Mouse (Mus musculus) embryo, embryonic 11 days (tissue): Measurements from ENCODE around the gene Rnf11.

ENCODE experiments used
- DNase-seq: peaks from one replicate; pipeline ENCODE4 v3.0.0-alpha.2; 2015

Gene Rnf11

DNA sequence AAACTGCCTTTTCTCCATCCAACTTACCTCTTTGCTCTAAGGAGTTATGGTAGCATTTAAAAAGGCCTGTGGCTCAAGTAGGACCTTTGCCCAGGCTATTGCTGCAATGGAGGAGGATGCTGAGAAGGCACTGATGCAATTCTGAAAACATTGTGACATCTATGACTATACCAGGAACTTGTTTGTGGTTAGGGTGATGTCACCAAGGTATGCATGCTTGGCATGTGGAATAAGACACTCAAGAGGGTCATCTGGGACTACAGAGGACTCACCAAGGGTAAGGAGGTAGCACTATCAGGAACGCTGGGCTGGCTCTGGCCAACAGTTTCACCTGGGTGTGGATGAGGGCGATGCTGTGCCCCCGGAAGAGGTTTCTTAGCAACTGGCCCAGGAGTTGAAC is at the start of gene Rnf11:
Gene Rnf11, minus strand, starts transcription at position 108 of the 400 bp plus-strand sequence.
- no peak for DNase-seq

DNA sequence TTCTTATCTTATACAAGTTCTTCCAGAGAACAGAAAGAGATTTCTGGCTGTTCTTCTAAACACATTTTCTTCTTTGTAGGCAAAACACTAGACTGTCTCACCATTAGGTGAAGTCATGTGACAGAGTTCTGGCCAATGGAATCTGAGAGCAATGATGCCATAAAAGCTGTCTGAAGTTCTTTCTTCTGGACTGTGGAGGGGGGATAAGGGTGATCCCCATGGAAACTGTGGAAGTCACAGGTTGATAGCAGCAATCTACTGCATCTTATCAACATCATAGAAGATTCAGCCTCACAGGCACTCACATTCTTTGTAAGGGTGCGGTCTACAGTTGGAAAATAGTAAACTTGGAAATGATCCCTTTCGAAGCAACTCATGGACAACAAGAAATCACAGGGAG is 46.6 kb upstream of the Rnf11 start, which contains the start of gene 4930522H14Rik:
Gene 4930522H14Rik, minus strand, starts transcription at position 187 of the 400 bp plus-strand sequence.
- DNase-seq: no peak

DNA sequence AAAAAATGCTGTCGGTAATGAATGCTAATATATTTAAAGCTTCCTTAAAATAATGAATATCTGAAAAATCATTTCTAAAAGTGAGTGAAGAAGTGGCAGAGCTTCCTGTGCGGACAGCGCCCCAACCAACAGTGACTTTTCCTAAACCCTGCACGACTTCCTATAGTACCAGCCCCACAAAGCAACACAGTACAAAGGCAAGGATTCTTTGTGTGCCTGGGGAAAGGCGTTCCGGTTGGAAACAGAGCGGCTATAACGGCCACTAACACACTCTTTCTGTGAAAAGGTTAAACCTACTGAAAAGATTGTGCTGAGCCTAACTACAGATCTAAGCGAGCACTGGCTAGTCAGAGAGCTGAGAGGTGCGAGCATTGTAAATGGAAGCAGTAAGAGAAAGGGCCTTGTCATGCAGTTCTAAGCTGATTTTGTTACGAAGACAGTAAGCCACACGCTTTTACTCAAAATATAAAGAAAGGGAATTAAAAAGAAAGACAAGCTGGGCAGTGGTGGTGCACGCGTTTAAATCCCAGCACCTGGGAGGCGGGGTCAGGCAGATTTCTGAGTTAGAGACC is 45.8 kb upstream of the Rnf11 start:
- DNase-seq: peak; percentile 16

DNA sequence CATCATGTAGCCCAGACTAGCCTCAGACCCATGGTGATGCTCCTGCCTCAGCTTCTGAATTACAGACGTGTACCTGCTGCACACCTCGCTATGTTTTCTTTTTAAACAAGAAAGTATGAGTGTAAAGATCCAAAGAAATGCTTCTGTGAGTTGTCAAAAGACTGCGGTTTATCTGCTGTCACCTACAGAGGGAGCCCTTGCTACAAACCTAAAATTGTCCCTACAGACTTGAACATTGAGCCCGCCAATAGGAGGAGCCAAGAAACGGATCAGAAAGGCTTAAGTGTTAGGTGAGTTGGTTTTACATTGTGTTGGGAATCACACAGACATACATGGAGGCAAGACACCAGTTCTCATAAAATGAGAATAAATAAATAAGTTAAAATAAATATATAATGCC is 20.4 kb upstream of the Rnf11 start:
- peak; percentile 79 for DNase-seq

DNA sequence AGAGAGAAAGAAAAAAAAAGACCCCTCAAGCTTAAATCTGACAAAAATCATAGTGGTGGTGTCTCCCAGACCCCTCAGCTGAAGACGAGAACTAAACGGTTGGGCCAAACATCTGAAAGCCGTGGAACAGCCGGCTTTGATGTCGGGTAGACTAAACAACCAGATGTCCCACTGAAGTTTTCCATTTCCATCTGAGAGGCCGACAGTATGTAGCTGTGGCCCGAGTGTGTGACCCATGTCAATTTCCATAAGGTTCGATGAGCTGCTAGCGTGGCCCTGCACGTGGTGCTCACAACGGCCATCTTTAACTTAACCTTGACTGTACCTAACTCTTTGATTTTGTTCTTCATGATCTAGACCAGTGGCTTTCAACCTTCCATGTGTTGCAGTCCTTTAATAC is 13.9 kb upstream of the Rnf11 start:
- peak; percentile 11 for DNase-seq

DNA sequence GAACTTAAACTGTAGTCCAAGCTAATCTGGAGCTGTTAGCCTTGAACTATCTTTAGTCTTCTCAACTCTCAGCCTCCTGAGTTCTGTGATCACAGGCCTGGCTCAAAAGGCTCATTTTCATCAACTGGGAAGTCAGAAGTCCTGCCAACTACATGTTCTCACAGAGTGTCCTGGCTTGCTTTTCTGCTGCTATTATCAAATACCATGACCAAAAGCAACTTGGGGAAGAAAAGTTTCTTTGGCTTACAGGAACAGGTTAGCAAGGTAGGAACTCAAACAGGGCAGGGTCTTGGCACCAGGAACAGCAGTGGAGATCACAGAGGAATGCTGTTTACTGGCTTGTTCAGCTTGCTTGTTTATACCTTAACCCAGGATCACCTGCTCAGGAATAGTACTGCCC is 9.1 kb upstream of the Rnf11 start:
- DNase-seq: no peak

DNA sequence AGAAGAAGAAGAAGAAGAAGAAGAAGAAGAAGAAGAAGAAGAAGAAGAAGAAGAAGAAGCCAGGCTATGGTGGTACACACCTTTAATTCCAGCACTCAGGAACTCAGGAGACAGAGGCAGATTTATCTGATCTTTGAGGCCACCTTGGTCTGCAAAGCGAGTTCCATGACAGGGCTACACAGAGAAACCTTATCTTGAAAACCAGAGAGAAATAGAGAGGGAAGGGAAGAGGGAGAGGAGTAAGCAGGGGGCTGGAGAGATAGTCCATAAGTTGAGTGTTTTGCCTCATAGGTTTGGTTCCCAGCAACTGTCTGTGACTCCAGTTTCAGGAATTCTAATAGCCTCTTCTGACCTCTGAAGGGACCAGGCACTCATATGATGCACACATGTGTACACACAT is 4.3 kb upstream of the Rnf11 start:
- DNase-seq: no peak

DNA sequence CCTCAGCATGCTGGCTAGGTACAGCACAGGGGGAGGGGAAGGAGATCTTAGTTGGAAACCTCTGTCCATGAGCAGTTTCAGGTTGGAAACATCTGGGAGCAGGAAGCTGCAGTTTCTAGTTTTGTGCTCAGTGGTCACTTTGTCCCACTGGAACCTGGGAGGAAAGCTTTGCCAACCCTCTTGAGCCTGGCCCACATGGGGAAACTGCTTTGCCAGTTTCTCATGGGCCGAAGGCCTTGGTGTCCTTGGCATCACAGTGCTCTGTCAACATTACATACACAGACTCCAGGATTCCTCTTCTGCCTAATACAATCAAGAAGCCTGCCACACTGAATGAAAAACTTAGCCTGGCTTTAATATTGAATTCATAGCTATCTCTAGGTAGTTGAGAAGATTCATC is 1.8 kb downstream of the Rnf11 start:
- DNase-seq: no peak

DNA sequence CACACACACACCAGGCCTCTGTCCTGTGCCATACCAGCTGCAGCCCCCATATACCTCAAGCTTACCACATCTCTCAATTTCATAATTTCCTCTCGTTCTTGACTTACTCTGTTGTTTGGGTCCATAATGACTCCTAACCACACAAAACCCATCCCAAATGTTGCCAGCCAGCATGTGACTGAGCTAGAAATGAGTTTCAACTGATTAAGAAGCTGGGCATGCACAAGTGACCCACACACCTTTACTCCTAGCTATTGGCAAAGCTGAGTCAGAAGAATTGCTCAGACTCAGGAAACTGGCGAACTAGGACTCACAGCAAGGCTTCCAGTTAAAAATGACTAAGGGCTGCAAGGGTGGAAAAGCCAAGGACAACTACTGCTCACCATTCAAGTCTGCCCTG is 3.1 kb downstream of the Rnf11 start:
- DNase-seq: no peak

DNA sequence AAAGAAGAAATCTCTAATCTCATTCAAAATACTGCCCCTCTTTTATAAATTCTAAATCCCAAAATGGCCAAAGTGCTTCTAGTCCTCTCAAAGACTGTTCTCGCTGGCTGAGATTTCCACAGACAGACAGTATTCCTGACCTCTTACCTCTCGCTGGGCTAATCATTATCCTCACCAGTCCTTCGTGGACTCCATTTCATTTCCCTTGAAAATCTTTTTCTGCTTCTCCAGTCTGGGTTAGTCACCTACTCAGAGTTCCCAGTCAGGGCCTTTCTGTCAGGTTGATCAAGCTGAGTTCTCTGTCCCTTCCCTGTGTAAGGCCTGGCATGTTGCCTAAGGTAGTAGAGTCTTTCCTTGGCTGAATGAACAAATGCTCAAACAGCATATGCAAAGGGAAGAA is 7.1 kb downstream of the Rnf11 start:
- no peak for DNase-seq

DNA sequence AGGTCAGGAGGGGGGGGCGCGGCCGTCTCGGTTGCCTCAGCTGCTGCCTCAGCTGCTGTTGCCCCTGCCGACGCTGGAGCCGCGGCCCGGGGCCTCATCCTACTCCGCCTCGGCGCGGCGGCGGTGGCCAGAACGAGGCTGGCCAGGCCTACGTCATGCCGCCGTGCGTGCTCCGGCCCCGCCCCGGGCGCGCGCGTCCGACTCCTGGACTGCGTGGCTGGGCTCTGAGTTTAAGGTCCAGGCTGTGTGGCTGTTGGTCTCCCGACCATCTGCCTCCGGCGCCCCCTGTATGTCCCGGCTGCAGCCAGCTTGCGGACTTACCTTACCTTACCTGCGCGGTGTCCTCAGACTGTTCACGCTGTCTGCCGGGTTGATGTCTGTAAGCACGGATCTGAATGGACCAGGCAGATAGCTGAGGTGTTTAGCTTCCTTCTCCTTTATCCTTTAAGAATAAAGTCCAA is 7.9 kb downstream of the Rnf11 start:
- peak; percentile 97 for DNase-seq

DNA sequence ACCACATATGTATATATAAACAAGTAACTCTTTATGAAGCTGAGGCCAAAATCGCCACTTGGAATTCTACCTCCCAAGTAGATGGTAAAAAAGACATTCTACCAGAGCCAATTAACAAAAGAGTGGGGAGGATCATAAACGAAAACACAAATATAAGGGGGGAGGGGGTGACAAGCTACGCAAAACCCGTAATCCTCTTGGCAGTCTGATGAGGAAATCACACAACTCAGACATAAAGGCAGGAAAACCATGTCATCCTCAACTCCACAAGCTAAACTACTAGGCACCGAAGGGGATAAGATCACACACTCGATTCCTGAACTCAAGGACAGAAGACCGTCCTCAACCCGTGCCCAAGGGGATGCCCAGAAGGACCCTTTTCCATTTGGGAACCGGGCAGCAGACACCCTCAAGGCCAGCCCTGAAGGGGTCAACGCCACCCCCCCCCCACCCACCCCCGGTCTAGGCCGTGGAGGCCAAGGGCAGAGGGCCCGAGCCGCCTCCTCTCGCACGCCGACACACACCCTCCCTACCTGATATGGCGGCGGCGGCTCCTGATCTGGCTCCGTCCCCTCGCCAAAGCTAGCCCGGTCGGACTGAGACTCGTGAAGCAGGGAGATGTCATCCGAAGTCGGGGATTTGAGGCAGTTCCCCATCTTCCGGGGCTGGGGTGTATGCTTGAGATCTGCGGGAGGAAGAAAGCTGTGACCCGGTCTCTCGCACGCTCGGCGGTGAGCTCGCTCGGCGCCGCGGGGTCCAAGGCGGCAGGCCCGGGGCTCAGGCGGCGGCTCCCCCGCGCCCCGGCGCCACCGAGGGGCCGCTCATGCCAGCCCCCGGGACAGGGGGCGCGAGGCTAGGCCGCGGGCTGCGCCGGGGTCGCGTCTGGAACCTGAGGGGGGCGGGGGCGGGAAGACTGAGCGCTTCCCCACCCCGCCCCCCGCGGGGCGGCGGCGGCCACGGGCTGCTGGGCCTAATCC is 8.7 kb downstream of the Rnf11 start:
- DNase-seq: peak; percentile 72

DNA sequence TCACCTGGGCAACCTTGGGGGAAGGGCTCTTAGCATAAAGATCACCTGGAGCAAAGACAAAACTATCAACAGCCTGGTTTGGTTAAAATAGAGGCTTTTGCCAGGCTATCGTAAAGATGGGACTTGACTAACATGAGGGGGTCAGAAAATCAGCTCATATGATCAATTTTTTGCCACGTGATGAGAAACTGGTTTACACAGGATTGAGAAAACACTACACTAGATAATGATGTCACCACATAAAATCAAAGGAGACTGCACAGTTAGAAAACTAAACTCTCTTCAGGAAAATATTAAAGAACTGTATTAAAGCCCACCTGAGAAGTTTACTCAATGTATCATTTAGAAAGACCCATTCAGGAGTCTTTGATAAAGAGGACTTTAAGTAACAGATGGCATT is 9.4 kb downstream of the Rnf11 start:
- DNase-seq: peak; percentile 3

DNA sequence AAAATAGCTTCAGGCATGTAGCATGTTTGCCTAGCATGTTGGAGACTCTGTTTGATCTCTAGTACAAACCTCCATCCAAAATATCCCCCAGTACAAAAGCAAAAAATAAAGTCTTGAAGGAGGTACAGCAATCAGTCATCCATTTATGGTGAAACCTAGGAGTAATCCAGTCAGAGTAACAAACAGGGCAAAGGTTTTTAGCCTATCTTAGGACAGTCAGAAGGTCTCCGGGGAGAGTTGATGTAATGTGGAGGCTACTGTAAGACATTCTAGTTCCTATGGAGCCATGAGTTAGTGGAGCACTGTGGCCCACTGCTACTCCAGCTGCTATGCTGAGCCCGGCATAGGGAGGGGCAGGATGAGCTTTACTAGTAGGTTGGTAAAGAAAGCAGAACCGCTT is 12.0 kb downstream of the Rnf11 start:
- no peak for DNase-seq

DNA sequence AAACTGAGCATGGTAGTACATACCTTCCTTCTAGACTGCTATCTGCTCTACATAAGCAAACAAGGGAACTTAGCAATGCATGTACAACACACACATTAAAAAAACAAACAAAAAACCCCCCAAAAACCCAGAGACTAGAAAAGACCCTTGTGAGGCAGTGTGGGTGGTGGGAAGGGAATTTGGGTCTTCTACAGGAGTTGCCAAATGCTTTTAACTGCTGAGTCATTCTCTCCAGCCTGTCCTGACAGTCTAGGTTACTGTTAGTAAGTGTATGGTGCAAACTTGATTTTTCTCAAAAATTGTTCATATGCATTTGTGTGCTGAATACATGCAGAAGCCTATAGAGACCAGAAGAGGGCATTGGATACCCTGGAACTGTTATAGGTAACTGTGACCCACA is 12.9 kb downstream of the Rnf11 start:
- DNase-seq: no peak

DNA sequence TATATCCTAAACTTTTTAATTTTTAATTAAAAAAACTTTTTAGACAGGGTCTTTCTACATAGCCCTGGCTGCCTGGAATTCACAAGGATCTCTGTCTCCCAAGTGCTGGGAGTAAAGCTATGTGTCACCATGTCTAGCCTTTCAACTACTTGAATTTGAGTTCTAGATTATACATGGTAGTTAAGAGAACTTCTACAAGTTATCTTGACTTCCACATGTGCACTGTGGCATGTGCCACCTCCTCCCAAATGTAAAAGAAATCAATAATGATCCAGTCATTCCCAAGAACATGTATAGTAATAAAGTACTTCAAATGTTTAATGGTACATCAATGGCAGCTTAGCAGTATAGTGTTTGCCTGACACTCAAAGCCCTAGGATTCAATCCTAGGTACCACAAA is 16.8 kb downstream of the Rnf11 start:
- DNase-seq: no peak

DNA sequence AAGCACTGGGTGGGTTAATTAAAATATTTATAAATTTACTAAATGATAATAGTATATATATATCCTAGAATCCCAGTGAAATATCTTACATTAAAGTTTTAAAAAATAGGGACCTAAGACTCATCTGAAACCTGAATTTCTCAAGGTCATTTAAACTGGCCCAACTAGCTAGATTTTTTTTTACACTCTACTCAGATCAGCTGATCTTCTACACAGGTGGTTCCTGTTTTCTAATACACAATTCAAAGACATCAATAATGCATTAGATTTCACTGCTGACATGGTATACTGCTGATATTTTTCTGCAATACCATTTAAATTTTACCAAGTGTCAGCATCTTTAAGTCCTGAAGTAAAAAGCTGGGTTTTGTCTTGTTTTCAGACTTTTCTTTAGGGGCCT is 20.6 kb downstream of the Rnf11 start:
- no peak for DNase-seq

DNA sequence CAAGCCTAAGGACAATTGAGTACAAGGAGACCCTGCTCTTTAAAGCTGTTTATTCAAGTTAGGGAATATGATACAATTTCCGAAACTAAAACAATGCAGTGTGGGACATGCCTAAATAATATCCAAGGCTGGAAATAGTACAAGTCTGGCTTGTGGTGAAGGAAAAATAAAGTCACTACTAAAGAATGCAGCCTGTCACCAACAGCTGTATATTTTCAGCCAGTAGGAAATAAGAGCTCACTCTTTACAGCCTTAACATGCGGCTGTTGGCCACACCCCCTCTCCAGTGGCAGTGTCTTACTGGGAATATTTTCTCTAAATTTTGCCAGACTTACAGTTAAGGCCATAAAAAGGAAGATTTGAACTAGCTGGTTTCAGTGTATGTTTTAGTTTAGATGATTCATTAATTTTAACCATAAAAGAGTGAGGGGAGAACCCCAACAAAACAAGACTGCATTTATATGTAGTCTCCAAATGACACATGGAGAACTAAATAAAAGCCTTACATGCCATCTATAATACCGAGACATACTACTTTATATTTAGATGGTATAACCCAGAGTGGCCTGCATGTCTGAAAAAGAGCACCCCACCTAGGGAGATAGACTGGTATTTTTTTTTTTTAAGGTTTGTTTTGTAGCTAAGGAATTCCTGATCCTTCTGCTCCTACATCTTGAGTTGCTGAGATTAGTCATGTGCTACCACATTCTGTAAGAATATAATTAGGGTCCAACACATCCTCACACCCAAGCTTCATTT is 23.9 kb downstream of the Rnf11 start:
- peak; percentile 20 for DNase-seq

DNA sequence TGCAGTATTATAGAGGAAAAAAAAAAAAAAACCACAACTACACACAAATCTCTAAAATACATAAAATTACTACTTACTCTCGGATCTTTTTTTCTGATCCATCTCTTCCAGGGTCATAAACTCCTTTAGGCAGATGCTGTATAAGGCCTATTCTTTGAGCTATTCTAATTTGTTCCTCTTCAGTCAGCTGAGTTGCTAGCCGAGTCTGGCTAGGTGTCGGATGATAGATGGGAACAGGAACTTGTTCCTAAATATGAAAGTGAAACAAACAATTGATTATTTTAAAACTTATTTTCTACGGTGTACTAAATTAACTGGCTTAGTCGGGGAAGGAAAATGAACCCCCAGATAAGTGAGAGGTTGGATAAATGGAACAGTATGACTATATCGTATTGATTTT is 27.7 kb downstream of the Rnf11 start:
- no peak for DNase-seq

DNA sequence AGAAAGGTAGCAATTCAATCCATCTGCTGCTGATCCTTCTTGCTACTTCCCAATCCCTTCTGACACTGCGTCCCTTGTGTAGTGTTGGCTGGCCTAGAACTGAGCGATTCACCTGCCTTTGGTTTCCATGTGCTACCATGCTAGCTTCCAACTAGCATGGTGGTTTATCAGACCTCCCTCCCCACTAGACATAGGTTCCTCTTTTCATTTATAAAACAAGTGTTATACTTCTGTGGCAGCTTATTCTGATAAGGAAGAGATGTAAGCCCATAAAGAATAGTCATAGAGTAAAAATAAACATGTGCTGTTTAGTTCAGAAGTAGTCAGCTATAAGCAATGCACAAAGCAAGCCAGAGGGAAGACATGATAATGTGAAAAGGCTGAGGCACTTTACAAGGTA is 36.0 kb downstream of the Rnf11 start:
- DNase-seq: no peak

DNA sequence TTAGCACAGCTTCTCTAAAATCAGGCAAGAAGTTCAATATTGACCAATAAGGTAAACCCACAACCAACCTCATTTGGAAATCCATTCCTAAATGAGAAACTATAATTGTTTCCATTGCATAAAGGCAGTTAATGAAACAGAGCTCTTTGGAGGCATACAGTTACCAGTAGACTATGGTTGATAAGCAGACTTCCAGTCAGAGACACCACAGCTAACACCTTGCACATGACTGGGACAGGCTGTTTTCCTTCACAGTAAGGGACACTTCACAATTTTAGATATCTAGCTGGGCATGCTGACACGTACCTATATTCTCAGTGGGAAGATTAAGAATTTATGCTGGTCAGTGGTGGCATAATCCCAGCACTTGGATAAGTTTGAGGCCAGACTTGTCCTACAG is 38.6 kb downstream of the Rnf11 start:
- DNase-seq: no peak

DNA sequence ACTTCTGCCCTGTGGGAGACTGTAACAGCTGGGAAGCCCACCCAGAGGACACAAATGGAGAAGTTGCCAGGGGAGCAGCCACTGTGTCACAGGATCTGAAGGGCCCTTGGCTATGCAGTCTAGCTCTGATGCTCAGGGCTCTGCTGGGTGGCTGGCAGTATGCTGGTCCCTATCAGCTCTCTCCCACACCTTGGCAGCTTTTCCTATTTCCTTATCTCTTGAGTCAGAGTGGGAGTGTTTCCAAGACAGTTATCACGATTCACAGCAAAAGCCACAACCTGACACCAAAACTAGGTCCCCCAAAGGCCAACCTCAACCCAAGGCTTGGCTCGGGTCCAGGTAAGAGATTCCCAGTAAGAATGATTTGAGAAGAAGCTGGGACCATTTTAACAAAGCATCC is 39.1 kb downstream of the Rnf11 start:
- DNase-seq: no peak

DNA sequence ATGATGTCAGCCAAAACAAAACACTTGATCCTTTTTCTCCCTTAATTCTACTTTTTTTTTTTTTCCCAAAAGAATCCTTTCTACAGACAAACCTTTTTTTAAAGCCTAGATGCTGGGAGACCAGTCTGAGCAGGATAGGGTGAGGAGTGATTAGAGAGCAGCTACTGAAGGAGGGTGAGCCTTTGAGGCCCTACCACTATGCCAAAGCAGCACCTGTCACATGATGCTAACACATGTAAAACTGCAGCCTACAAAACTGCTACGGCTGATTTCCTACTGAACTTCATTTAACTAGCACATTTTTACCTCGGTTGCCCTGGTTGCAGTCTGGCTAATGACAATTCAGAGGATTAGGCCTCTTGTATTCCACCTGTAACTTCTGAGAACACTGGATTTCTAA is 39.6 kb downstream of the Rnf11 start:
- no peak for DNase-seq

DNA sequence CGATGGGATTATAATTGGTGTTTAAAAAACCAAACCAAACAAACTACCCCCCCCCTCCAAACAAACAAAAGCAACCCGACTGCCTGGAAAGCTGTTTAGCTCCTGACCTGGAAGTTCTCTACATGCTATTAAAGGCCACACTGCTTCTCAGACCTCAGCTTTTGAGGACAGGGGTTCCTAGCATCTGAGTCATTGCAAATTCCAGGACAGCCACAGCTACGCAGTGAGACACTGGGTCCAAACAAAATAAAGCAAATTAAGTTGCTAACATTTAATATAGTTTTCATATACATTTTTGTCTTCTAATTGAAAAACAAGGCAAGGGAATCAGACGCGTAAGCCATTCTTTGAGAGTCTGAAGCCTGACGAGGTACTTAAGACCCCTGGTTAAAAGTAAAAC is 40.1 kb downstream of the Rnf11 start:
- DNase-seq: no peak
